Mouse (Mus musculus): ENCODE measurements around the gene Rrp15. TPM values are rescaled to one million over a fixed set of nuclear protein-coding genes. Genes with fewer than 3 reads are reported as not detected.

Rrp15 gene
- 76.8 and 81.3 TPM in 2 replicates for polyA plus RNA-seq (2011; ENCODE audit: insufficient read depth, insufficient read length, low read depth, missing spikeins)

DNA sequence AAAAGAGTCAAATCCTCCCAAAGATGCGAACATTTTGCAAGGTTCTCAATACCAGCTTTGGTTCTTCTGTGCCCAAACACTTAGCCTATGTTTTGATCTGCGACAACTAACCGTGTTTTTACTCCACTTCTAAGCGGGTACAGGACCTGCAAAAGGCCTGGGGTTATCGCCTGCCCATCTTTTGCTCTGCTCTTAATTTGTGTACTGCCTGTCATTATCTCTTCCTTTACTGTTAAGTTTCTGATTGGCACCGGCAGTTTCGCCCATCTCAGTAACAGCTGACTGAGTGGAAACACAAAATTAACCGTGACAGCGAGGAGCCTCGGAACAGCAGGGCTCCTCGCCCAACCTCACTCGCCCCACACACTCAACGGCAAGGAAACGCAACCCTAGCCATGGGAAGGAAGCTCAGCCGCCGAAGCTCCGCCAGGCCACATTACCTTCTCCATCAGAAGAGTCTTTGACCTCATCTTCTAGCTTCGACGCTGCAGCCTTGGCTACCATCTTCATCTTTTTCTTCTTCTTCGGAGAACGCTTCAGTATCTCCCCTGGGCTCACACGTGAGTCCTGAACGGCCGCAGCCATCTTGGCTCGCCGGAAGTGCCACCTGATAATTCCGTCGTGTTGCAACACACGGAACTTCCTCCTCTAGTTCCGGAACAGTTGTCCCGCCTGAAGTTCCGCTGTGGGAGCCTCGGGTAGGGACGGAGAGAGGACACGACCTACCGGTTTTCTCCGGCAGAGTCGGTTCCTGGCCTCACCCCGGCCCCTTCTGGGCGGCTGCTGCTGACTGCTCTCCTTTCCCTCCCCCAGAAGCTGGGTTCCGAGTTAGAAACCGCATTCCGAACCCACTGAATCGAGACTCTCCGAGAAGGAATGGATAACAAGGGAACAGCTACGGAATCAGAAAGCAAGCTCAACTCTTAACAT is at the start of gene Rrp15:
TSS of gene Rrp15 (minus strand) at position 635 of the 930 bp plus-strand sequence.
- no peaks in the 10 kb centered on the region for H3K4me1 ChIP-seq (ENCODE audit: control insufficient read depth, insufficient read depth, low read length)
- H3K27ac ChIP-seq (ENCODE audit: insufficient read depth, low read length), result peak within 1 kb of the TSS; percentile 51
- no peaks in the 10 kb centered on the region for H3K27me3 ChIP-seq (ENCODE audit: control insufficient read depth, insufficient read depth, low read length, poor library complexity, severe bottlenecking)
- peak within 1 kb of the TSS; percentile 72 for H3K9ac ChIP-seq (ENCODE audit: low read depth, poor library complexity, severe bottlenecking)
- H3K36me3 ChIP-seq (ENCODE audit: control insufficient read depth, insufficient read depth, low read length, poor library complexity, severe bottlenecking), result no peaks in the 10 kb centered on the region
- peak within 1 kb of the TSS; percentile 97 for H3K4me3 ChIP-seq (ENCODE audit: low read depth, low read length)
- TF ChIP-seq EP300 (IDR thresholded peaks at IDR 0.05; ENCODE audit: insufficient read depth, low read depth, low read length), result peak; percentile 45; the same call in 1 of the 2 replicates
- peak; percentile 61 for TF ChIP-seq POLR2A (IDR thresholded peaks at IDR 0.05; ENCODE audit: insufficient read depth, low read length)
- no peak for TF ChIP-seq CTCF (IDR thresholded peaks at IDR 0.05; ENCODE audit: low read depth, low read length)
- no peaks in the 10 kb centered on the region for H3K9me3 ChIP-seq (replicated peaks; ENCODE audit: control insufficient read depth, insufficient read depth, low read length, poor library complexity, severe bottlenecking)

DNA sequence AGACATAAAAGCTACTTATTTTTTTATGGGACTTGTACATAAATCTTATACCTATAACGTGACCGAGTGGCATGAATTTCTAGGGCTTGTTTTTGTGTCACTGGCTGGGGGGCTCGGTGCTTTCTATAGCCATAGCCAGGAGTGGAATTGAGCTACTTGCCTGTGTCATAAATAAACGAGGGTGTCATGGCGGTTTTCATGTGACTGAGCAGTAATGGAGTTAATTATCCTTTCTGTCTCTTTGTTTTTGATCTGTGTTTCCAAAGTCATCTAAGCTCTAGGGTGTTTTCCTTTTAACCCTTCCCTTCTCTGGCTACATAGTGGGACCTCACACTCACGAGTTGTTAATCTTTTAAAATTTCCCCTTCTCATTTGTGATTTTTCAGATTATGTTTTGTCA is 48.8 kb upstream of the Rrp15 start:
- no peaks in the 10 kb centered on the region for H3K36me3 ChIP-seq (ENCODE audit: control insufficient read depth, insufficient read depth, low read length, poor library complexity, severe bottlenecking)
- no peak for TF ChIP-seq POLR2A (IDR thresholded peaks at IDR 0.05; ENCODE audit: insufficient read depth, low read length)
- no peak for TF ChIP-seq CTCF (IDR thresholded peaks at IDR 0.05; ENCODE audit: low read depth, low read length)
- TF ChIP-seq EP300 (IDR thresholded peaks at IDR 0.05; ENCODE audit: insufficient read depth, low read depth, low read length), result no peak

GRCm38 (mm10) chr1:186785359-186785758 is 36.2 kb upstream of the Rrp15 start:
- Histone ChIP-seq H3K27me3 (ENCODE audit: control insufficient read depth, insufficient read depth, low read length, poor library complexity, severe bottlenecking) (no peaks in the 10 kb centered on the region), H3K4me3 (ENCODE audit: low read depth, low read length) (no peak overlapping the region), H3K27ac (ENCODE audit: insufficient read depth, low read length) (no peak overlapping the region), H3K36me3 (ENCODE audit: control insufficient read depth, insufficient read depth, low read length, poor library complexity, severe bottlenecking) (no peaks in the 10 kb centered on the region), H3K4me1 (ENCODE audit: control insufficient read depth, insufficient read depth, low read length) (no peaks in the 10 kb centered on the region), H3K9ac (ENCODE audit: low read depth, poor library complexity, severe bottlenecking) (no peak overlapping the region), H3K9me3 (replicated peaks; ENCODE audit: control insufficient read depth, insufficient read depth, low read length, poor library complexity, severe bottlenecking) (no peaks in the 10 kb centered on the region)
- TF ChIP-seq POLR2A (IDR thresholded peaks at IDR 0.05; ENCODE audit: insufficient read depth, low read length) (no peak), CTCF (IDR thresholded peaks at IDR 0.05; ENCODE audit: low read depth, low read length) (no peak), EP300 (IDR thresholded peaks at IDR 0.05; ENCODE audit: insufficient read depth, low read depth, low read length) (no peak)

More for the DNA sequence above, 48.8 kb upstream of the Rrp15 start:
- Histone ChIP-seq H3K4me1 (ENCODE audit: control insufficient read depth, insufficient read depth, low read length) (no peaks in the 10 kb centered on the region), H3K9ac (ENCODE audit: low read depth, poor library complexity, severe bottlenecking) (no peak overlapping the region), H3K4me3 (ENCODE audit: low read depth, low read length) (no peak overlapping the region), H3K9me3 (replicated peaks; ENCODE audit: control insufficient read depth, insufficient read depth, low read length, poor library complexity, severe bottlenecking) (no peaks in the 10 kb centered on the region), H3K27ac (ENCODE audit: insufficient read depth, low read length) (no peak overlapping the region), H3K27me3 (ENCODE audit: control insufficient read depth, insufficient read depth, low read length, poor library complexity, severe bottlenecking) (no peaks in the 10 kb centered on the region)

GRCm38 (mm10) chr1:186780826-186781225 is 31.7 kb upstream of the Rrp15 start:
- Histone ChIP-seq H3K9ac (ENCODE audit: low read depth, poor library complexity, severe bottlenecking) (no peak overlapping the region), H3K9me3 (replicated peaks; ENCODE audit: control insufficient read depth, insufficient read depth, low read length, poor library complexity, severe bottlenecking) (no peaks in the 10 kb centered on the region), H3K4me3 (ENCODE audit: low read depth, low read length) (no peak overlapping the region), H3K27ac (ENCODE audit: insufficient read depth, low read length) (no peak overlapping the region), H3K36me3 (ENCODE audit: control insufficient read depth, insufficient read depth, low read length, poor library complexity, severe bottlenecking) (no peaks in the 10 kb centered on the region), H3K4me1 (ENCODE audit: control insufficient read depth, insufficient read depth, low read length) (no peaks in the 10 kb centered on the region), H3K27me3 (ENCODE audit: control insufficient read depth, insufficient read depth, low read length, poor library complexity, severe bottlenecking) (no peaks in the 10 kb centered on the region)
- TF ChIP-seq CTCF (IDR thresholded peaks at IDR 0.05; ENCODE audit: low read depth, low read length) (no peak), EP300 (IDR thresholded peaks at IDR 0.05; ENCODE audit: insufficient read depth, low read depth, low read length) (no peak)

- no peak overlapping the region for H3K27ac ChIP-seq (ENCODE audit: insufficient read depth, low read length)
- no peaks in the 10 kb centered on the region for H3K36me3 ChIP-seq (ENCODE audit: control insufficient read depth, insufficient read depth, low read length, poor library complexity, severe bottlenecking)
- no peaks in the 10 kb centered on the region for H3K27me3 ChIP-seq (ENCODE audit: control insufficient read depth, insufficient read depth, low read length, poor library complexity, severe bottlenecking)
- no peaks in the 10 kb centered on the region for H3K4me1 ChIP-seq (ENCODE audit: control insufficient read depth, insufficient read depth, low read length)
- H3K9me3 ChIP-seq (replicated peaks; ENCODE audit: control insufficient read depth, insufficient read depth, low read length, poor library complexity, severe bottlenecking), result no peaks in the 10 kb centered on the region
- H3K9ac ChIP-seq (ENCODE audit: low read depth, poor library complexity, severe bottlenecking), result no peak overlapping the region
- TF ChIP-seq POLR2A (IDR thresholded peaks at IDR 0.05; ENCODE audit: insufficient read depth, low read length) (no peak), CTCF (IDR thresholded peaks at IDR 0.05; ENCODE audit: low read depth, low read length) (no peak), EP300 (IDR thresholded peaks at IDR 0.05; ENCODE audit: insufficient read depth, low read depth, low read length) (no peak)
- H3K4me3 ChIP-seq (ENCODE audit: low read depth, low read length), result no peak overlapping the region
These were observed 24.0 kb upstream of the Rrp15 start for GRCm38 (mm10) chr1:186773124-186773523.

GRCm38 (mm10) chr1:186772547-186773077 is 23.5 kb upstream of the Rrp15 start:
- TF ChIP-seq CTCF (IDR thresholded peaks at IDR 0.05; ENCODE audit: low read depth, low read length) (no peak), POLR2A (IDR thresholded peaks at IDR 0.05; ENCODE audit: insufficient read depth, low read length) (no peak), EP300 (IDR thresholded peaks at IDR 0.05; ENCODE audit: insufficient read depth, low read depth, low read length) (no peak)

More at GRCm38 (mm10) chr1:186772547-186773077, 23.5 kb upstream of the Rrp15 start:
- no peak overlapping the region for H3K9ac ChIP-seq (ENCODE audit: low read depth, poor library complexity, severe bottlenecking)
- H3K27me3 ChIP-seq (ENCODE audit: control insufficient read depth, insufficient read depth, low read length, poor library complexity, severe bottlenecking), result no peaks in the 10 kb centered on the region
- no peak overlapping the region for H3K4me3 ChIP-seq (ENCODE audit: low read depth, low read length)
- H3K4me1 ChIP-seq (ENCODE audit: control insufficient read depth, insufficient read depth, low read length), result no peaks in the 10 kb centered on the region
- no peaks in the 10 kb centered on the region for H3K9me3 ChIP-seq (replicated peaks; ENCODE audit: control insufficient read depth, insufficient read depth, low read length, poor library complexity, severe bottlenecking)
- no peaks in the 10 kb centered on the region for H3K36me3 ChIP-seq (ENCODE audit: control insufficient read depth, insufficient read depth, low read length, poor library complexity, severe bottlenecking)
- H3K27ac ChIP-seq (ENCODE audit: insufficient read depth, low read length), result no peak overlapping the region
